Mouse (Mus musculus): Measurements from ENCODE around the gene Frmd4b. TPM values are rescaled to one million over a fixed set of nuclear protein-coding genes. Genes with fewer than 3 reads are reported as not detected.
A peak's percentile ranks its signal among the peaks of the same experiment; 100 is the strongest.
"Not testable (repeated sequence)": the region's sequence is repeated elsewhere in the genome, so short reads cannot be mapped to it uniquely, and the experiment has no call there.

Frmd4b gene
- polyA plus RNA-seq, 1 experiment, result 22.3 TPM

GRCm38 (mm10) chr6:97419771-97420446 is 197.4 kb downstream of the Frmd4b start:
- TF ChIP-seq CTCF (IDR thresholded peaks at IDR 0.05; ENCODE audit: insufficient read depth, low read length) (peak; percentile 59), POLR2A (IDR thresholded peaks at IDR 0.05; ENCODE audit: borderline replicate concordance, extremely low read depth, low read depth, low read length) (no peak)
- Histone ChIP-seq H3K4me3 (replicated peaks; ENCODE audit: extremely low read depth, low read depth, low read length) (no peak overlapping the region), H3K4me1 (ENCODE audit: control insufficient read depth, insufficient read depth, low read length) (no peaks in the 10 kb centered on the region)
- WGBS, result 57% methylated on average over 7 of the region's 7 CpGs
- peak; percentile 78 for DNase-seq

- Histone ChIP-seq H3K4me3 (replicated peaks; ENCODE audit: extremely low read depth, low read depth, low read length) (no peak overlapping the region), H3K4me1 (ENCODE audit: control insufficient read depth, insufficient read depth, low read length) (peaks cover 2% of the 10 kb centered on the region; the same call in 1 of the 2 replicates)
- 66% methylated on average over 13 of the region's 13 CpGs for WGBS
- peak; percentile 80 for DNase-seq
- TF ChIP-seq POLR2A (IDR thresholded peaks at IDR 0.05; ENCODE audit: borderline replicate concordance, extremely low read depth, low read depth, low read length) (no peak), CTCF (IDR thresholded peaks at IDR 0.05; ENCODE audit: insufficient read depth, low read length) (peak; percentile 86)
Observed at GRCm38 (mm10) chr6:97416972-97417554, 200.3 kb downstream of the Frmd4b start.

GRCm38 (mm10) chr6:97415578-97415977 is 201.8 kb downstream of the Frmd4b start:
- WGBS, result 94% methylated on average over 4 of the region's 4 CpGs
- H3K4me3 ChIP-seq (replicated peaks; ENCODE audit: extremely low read depth, low read depth, low read length); H3K4me1 ChIP-seq (ENCODE audit: control insufficient read depth, insufficient read depth, low read length): not testable (repeated sequence)

GRCm38 (mm10) chr6:97413453-97413852 is 203.9 kb downstream of the Frmd4b start:
- TF ChIP-seq CTCF (IDR thresholded peaks at IDR 0.05; ENCODE audit: insufficient read depth, low read length), result no peak
- TF ChIP-seq POLR2A (IDR thresholded peaks at IDR 0.05; ENCODE audit: borderline replicate concordance, extremely low read depth, low read depth, low read length), result no peak
- no peak for DNase-seq
- whole genome bisulfite sequencing, result 29% methylated on average over 7 of the region's 7 CpGs

More at GRCm38 (mm10) chr6:97415578-97415977, 201.8 kb downstream of the Frmd4b start:
- not testable (repeated sequence) for DNase-seq

GRCm38 (mm10) chr6:97412403-97412802 is 204.9 kb downstream of the Frmd4b start:
- WGBS, result 82% methylated on average over 15 of the region's 15 CpGs
- no peak for DNase-seq
- no peak overlapping the region for H3K4me3 ChIP-seq (replicated peaks; ENCODE audit: extremely low read depth, low read depth, low read length)

More at GRCm38 (mm10) chr6:97413453-97413852, 203.9 kb downstream of the Frmd4b start:
- Histone ChIP-seq H3K4me3 (replicated peaks; ENCODE audit: extremely low read depth, low read depth, low read length) (no peak overlapping the region), H3K4me1 (ENCODE audit: control insufficient read depth, insufficient read depth, low read length) (peaks cover 2% of the 10 kb centered on the region; the same call in 1 of the 2 replicates)

GRCm38 (mm10) chr6:97411327-97411726 is 206.0 kb downstream of the Frmd4b start:
- TF ChIP-seq CTCF (IDR thresholded peaks at IDR 0.05; ENCODE audit: insufficient read depth, low read length), result no peak
- TF ChIP-seq POLR2A (IDR thresholded peaks at IDR 0.05; ENCODE audit: borderline replicate concordance, extremely low read depth, low read depth, low read length), result no peak
- WGBS, result 88% methylated on average over 6 of the region's 6 CpGs

More at GRCm38 (mm10) chr6:97412403-97412802, 204.9 kb downstream of the Frmd4b start:
- no peak for TF ChIP-seq CTCF (IDR thresholded peaks at IDR 0.05; ENCODE audit: insufficient read depth, low read length)
- no peak for TF ChIP-seq POLR2A (IDR thresholded peaks at IDR 0.05; ENCODE audit: borderline replicate concordance, extremely low read depth, low read depth, low read length)
- peaks cover 2% of the 10 kb centered on the region for H3K4me1 ChIP-seq (ENCODE audit: control insufficient read depth, insufficient read depth, low read length)

GRCm38 (mm10) chr6:97409467-97410239 is 207.7 kb downstream of the Frmd4b start:
- Histone ChIP-seq H3K4me1 (ENCODE audit: control insufficient read depth, insufficient read depth, low read length) (peaks cover 2% of the 10 kb centered on the region), H3K4me3 (replicated peaks; ENCODE audit: extremely low read depth, low read depth, low read length) (no peak overlapping the region)
- TF ChIP-seq POLR2A (IDR thresholded peaks at IDR 0.05; ENCODE audit: borderline replicate concordance, extremely low read depth, low read depth, low read length), result no peak
- no peak for TF ChIP-seq CTCF (IDR thresholded peaks at IDR 0.05; ENCODE audit: insufficient read depth, low read length)
- 57% methylated on average over 5 of the region's 5 CpGs for WGBS
- no peak for DNase-seq

More at GRCm38 (mm10) chr6:97411327-97411726, 206.0 kb downstream of the Frmd4b start:
- DNase-seq, result no peak
- no peak overlapping the region for H3K4me3 ChIP-seq (replicated peaks; ENCODE audit: extremely low read depth, low read depth, low read length)
- peaks cover 2% of the 10 kb centered on the region for H3K4me1 ChIP-seq (ENCODE audit: control insufficient read depth, insufficient read depth, low read length)

- no peak for DNase-seq
- no peak for TF ChIP-seq POLR2A (IDR thresholded peaks at IDR 0.05; ENCODE audit: borderline replicate concordance, extremely low read depth, low read depth, low read length)
- TF ChIP-seq CTCF (IDR thresholded peaks at IDR 0.05; ENCODE audit: insufficient read depth, low read length), result no peak
- H3K4me3 ChIP-seq (replicated peaks; ENCODE audit: extremely low read depth, low read depth, low read length), result no peak overlapping the region
- WGBS, result 59% methylated on average over 3 of the region's 3 CpGs
- H3K4me1 ChIP-seq (ENCODE audit: control insufficient read depth, insufficient read depth, low read length), result no peaks in the 10 kb centered on the region; the same call in none of the 2 replicates
Observed at GRCm38 (mm10) chr6:97407914-97408313, 209.4 kb downstream of the Frmd4b start.

- H3K4me3 ChIP-seq (replicated peaks; ENCODE audit: extremely low read depth, low read depth, low read length), result no peak overlapping the region
- no peak for DNase-seq
- no peak for TF ChIP-seq POLR2A (IDR thresholded peaks at IDR 0.05; ENCODE audit: borderline replicate concordance, extremely low read depth, low read depth, low read length)
- TF ChIP-seq CTCF (IDR thresholded peaks at IDR 0.05; ENCODE audit: insufficient read depth, low read length), result no peak
- WGBS, result 61% methylated on average over 5 of the region's 5 CpGs
- no peaks in the 10 kb centered on the region; the same call in none of the 2 replicates for H3K4me1 ChIP-seq (ENCODE audit: control insufficient read depth, insufficient read depth, low read length)
Observed at GRCm38 (mm10) chr6:97407425-97407824, 209.9 kb downstream of the Frmd4b start.
